Mouse (Mus musculus) forebrain, postnatal 0 days (tissue): ENCODE data around the gene Rnf213. TPM values are rescaled to one million over a fixed set of nuclear protein-coding genes. Genes with fewer than 3 reads are reported as not detected.
"Not testable (repeated sequence)": the region's sequence is repeated elsewhere in the genome, so short reads cannot be mapped to it uniquely, and the experiment has no call there.

Experiments used
- ATAC-seq: fragments of 200-750 bp; cut with Nextera tagmentation; 2 replicates; pipeline ENCODE4 v1.8.0; 2017; ENCODE audit warnings: mild to moderate bottlenecking, moderate library complexity
- DNase-seq: peaks from one replicate; pipeline ENCODE4 v3.0.0-alpha.2; 2015
- H3K27ac ChIP-seq: fragments of 300-500 bp; sonication (generic); 2 replicates; pipeline ENCODE4 v1.5.1; 2014; ENCODE audit warnings: low read depth, mild to moderate bottlenecking, antibody characterized with exemption, low read length, moderate library complexity, mixed read lengths
- H3K27me3 ChIP-seq: fragments of 300-500 bp; sonication (generic); 2 replicates; pipeline ENCODE4 v1.6.1; 2014; ENCODE audit warnings: mild to moderate bottlenecking, low read length, mixed read lengths; ENCODE audit not compliant: insufficient read depth
- H3K36me3 ChIP-seq: fragments of 300-500 bp; sonication (generic); 2 replicates; pipeline ENCODE4 v1.6.1; 2014; ENCODE audit warnings: mild to moderate bottlenecking, moderate library complexity; ENCODE audit not compliant: insufficient read depth
- H3K4me1 ChIP-seq: fragments of 300-500 bp; sonication (generic); 2 replicates; pipeline ENCODE4 v1.6.1; 2014; ENCODE audit warnings: antibody characterized with exemption; ENCODE audit not compliant: insufficient read depth
- H3K4me2 ChIP-seq: fragments of 300-500 bp; sonication (generic); 2 replicates; pipeline ENCODE4 v1.6.1; 2014; ENCODE audit warnings: low read depth, mild to moderate bottlenecking, moderate library complexity
- H3K4me3 ChIP-seq: fragments of 300-500 bp; sonication (generic); 2 replicates; pipeline ENCODE4 v1.5.1; 2014; ENCODE audit warnings: low read depth, low read length, mixed read lengths
- H3K9ac ChIP-seq: fragments of 300-500 bp; sonication (generic); 2 replicates; pipeline ENCODE4 v1.6.1; 2014; ENCODE audit warnings: mild to moderate bottlenecking
- H3K9me3 ChIP-seq: fragments of 300-500 bp; sonication (generic); 2 replicates; pipeline ENCODE4 v1.6.1; 2016; ENCODE audit warnings: low read length
- CTCF ChIP-seq: sonication (generic); IDR thresholded peaks from 2 replicates; pipeline ENCODE4 v1.5.1; 2016; ENCODE audit warnings: antibody characterized with exemption, control low read depth, low read depth
- WGBS: fragments of 180-500 bp; shearing (Covaris S2); extraction: QIAGEN DNeasy Blood & Tissue Kit; methylation state at CpG from one replicate; pipeline ENCODE4 v1.1.7; 2014; 5-methylcytosine and 5-hydroxymethylcytosine counted together
- polyA plus RNA-seq: library from polyadenylated mRNA; unstranded; fragments of >200 nt; fragmentation: Nextera tagmentation; extraction: Ambion mirVana; gene quantifications from 2 replicates; pipeline ENCODE4 v1.2.1, GENCODE M21; 2015
- total RNA-seq: library from RNA; depleted of rRNA; stranded (reverse); fragments of >200 nt; gene quantifications from 2 replicates; pipeline ENCODE4 v1.2.3, GENCODE M21; 2014

Rnf213 gene
- total and polyA plus RNA-seq, 2 experiments from 2014 or later = 1.1 to 8.6 TPM

DNA sequence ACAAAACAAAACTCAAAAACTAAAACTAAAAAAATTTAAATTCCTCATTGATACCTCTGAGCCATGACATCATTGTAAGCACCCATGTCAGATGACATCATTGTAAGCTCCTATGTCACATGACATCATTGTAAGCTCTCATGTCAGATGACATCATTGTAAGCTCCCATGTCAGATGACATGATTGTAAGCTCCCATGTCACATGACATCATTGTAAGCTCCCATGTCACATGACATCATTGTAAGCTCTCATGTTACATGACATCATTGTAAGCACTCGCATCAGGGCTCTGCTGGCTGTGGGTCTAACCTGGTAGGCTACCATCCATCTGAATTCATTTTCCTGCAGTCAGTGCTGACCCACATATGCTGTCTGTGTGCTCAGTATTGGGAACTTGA is 14.3 kb upstream of the Rnf213 start:
- 95% methylated on average over 1 of the region's 1 CpGs for WGBS

GRCm38 (mm10) chr11:119381631-119382337 is 11.1 kb upstream of the Rnf213 start:
- DNase-seq (no peak), ATAC-seq (no peak)
- Histone ChIP-seq H3K4me2 (no peak overlapping the region), H3K27ac (no peak overlapping the region), H3K27me3 (no peaks in the 10 kb centered on the region), H3K4me1 (no peaks in the 10 kb centered on the region), H3K4me3 (no peak overlapping the region), H3K9ac (no peak overlapping the region), H3K9me3 (no peaks in the 10 kb centered on the region), H3K36me3 (no peaks in the 10 kb centered on the region)
- 87% methylated on average over 9 of the region's 9 CpGs for WGBS
- no peak for TF ChIP-seq CTCF

More for the DNA sequence above, 14.3 kb upstream of the Rnf213 start:
- Histone ChIP-seq H3K4me1 (no peaks in the 10 kb centered on the region), H3K9me3 (no peaks in the 10 kb centered on the region), H3K27me3 (no peaks in the 10 kb centered on the region), H3K9ac (no peak overlapping the region), H3K4me2 (no peak overlapping the region), H3K4me3 (no peak overlapping the region), H3K27ac (no peak overlapping the region), H3K36me3 (no peaks in the 10 kb centered on the region)
- no peak for ATAC-seq
- no peak for DNase-seq
- no peak for TF ChIP-seq CTCF

GRCm38 (mm10) chr11:119382338-119382850 is 10.5 kb upstream of the Rnf213 start:
- no peaks in the 10 kb centered on the region for H3K4me1 ChIP-seq
- H3K4me2 ChIP-seq = no peak overlapping the region
- no peaks in the 10 kb centered on the region for H3K27me3 ChIP-seq
- H3K9ac ChIP-seq = no peak overlapping the region
- no peak for TF ChIP-seq CTCF
- DNase-seq (no peak), ATAC-seq (no peak)
- H3K36me3 ChIP-seq = no peaks in the 10 kb centered on the region
- H3K27ac ChIP-seq = no peak overlapping the region
- no peaks in the 10 kb centered on the region for H3K9me3 ChIP-seq
- H3K4me3 ChIP-seq = no peak overlapping the region
- WGBS = 79% methylated on average over 6 of the region's 6 CpGs

DNA sequence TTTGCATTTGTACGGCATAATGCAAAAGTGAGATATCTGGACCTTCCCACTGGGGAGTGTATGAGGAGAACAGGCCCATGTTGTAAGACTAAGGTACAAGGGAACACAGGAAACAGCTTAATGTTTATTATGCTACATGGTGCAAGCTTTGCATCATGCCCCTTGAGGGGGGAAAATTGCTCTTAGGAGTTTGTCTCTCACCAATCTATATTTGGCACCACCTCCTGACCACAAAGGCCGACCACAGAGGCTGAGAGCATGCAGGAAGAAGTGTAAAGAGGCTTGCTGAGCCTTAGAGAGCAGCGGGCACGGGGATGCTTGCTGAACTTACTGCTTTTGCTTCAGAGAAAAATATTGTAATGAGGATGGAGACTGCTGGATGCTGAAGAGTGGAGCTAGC is 8.0 kb upstream of the Rnf213 start:
- Histone ChIP-seq H3K4me1 (no peaks in the 10 kb centered on the region), H3K4me3 (no peak overlapping the region), H3K27ac (no peak overlapping the region), H3K4me2 (no peak overlapping the region), H3K9me3 (no peaks in the 10 kb centered on the region), H3K27me3 (no peaks in the 10 kb centered on the region; the same call in 1 of the 2 replicates), H3K9ac (no peak overlapping the region), H3K36me3 (no peaks in the 10 kb centered on the region)
- DNase-seq = no peak
- WGBS = 80% methylated on average over 4 of the region's 4 CpGs
- no peak for TF ChIP-seq CTCF
- ATAC-seq = no peak

GRCm38 (mm10) chr11:119386306-119386705 is 6.6 kb upstream of the Rnf213 start:
- ATAC-seq = no peak
- no peak for DNase-seq
- H3K4me3 ChIP-seq = no peak overlapping the region
- H3K4me2 ChIP-seq = no peak overlapping the region
- no peak overlapping the region for H3K9ac ChIP-seq
- H3K36me3 ChIP-seq = no peaks in the 10 kb centered on the region
- TF ChIP-seq CTCF = no peak
- no peaks in the 10 kb centered on the region for H3K4me1 ChIP-seq
- no peaks in the 10 kb centered on the region for H3K9me3 ChIP-seq
- 96% methylated on average over 5 of the region's 5 CpGs for whole genome bisulfite sequencing
- peaks cover 6% of the 10 kb centered on the region; the same call in 1 of the 2 replicates for H3K27me3 ChIP-seq
- H3K27ac ChIP-seq = no peak overlapping the region

GRCm38 (mm10) chr11:119387273-119387672 is 5.6 kb upstream of the Rnf213 start:
- H3K27ac ChIP-seq, ATAC-seq, H3K36me3 ChIP-seq, H3K4me3 ChIP-seq, H3K9ac ChIP-seq, H3K9me3 ChIP-seq, DNase-seq, H3K4me1 ChIP-seq, H3K4me2 ChIP-seq: not testable (repeated sequence)
- WGBS = 33% methylated on average over 3 of the region's 3 CpGs
- H3K27me3 ChIP-seq = peaks cover 12% of the 10 kb centered on the region

DNA sequence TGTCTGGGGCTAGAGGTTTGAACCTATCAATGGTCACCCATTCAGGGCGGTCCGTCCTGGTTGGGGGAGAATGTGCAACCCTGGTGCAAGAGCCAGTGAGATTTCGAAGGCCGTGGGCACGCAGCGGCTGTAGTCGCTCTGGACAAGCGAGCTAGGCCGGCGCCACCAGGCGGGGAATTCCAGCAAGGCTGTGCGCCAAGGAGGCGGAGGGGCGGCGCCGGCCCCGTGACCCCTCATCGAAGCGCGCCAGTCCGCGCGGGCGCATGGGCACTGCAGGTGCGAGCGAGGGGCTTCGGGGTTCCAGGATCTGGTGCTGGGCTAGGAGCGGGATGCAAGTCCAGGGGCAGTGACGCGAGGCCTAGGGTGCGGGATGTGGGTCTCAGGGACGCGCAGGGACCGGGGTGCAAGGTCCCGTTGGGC is 3.0 kb upstream of the Rnf213 start:
- TF ChIP-seq CTCF = peak; percentile 52
- H3K27ac ChIP-seq = peak overlapping the region; percentile 46
- H3K36me3 ChIP-seq = no peaks in the 10 kb centered on the region
- H3K9ac ChIP-seq = peak overlapping the region; percentile 46
- ATAC-seq = peak; percentile 78
- H3K4me3 ChIP-seq = peak overlapping the region; percentile 44
- no peaks in the 10 kb centered on the region for H3K4me1 ChIP-seq
- WGBS = 4% methylated on average over 35 of the region's 35 CpGs
- H3K27me3 ChIP-seq = peaks cover 14% of the 10 kb centered on the region
- DNase-seq = peak; percentile 71
- no peaks in the 10 kb centered on the region for H3K9me3 ChIP-seq
- H3K4me2 ChIP-seq = peak overlapping the region; percentile 90
